Mouse (Mus musculus) kidney, adult 2 months (tissue): ENCODE data around the gene Apobec3. TPM values are rescaled to one million over a fixed set of nuclear protein-coding genes. Genes with fewer than 3 reads are reported as not detected.
"Not testable (repeated sequence)": the region's sequence is repeated elsewhere in the genome, so short reads cannot be mapped to it uniquely, and the experiment has no call there.

ENCODE experiments used
- DNase-seq: peaks from one replicate; pipeline ENCODE4 v3.0.0; 2021
- H3K27ac ChIP-seq: fragments of 200-500 bp; 2 replicates; pipeline ENCODE4 v1.5.1; 2012; ENCODE audit warnings: low read depth, low read length, control low read depth, inconsistent platforms; ENCODE audit not compliant: insufficient read depth
- H3K27me3 ChIP-seq: fragments of 200-500 bp; replicated peaks from 2 replicates; pipeline ENCODE4 v1.6.1; 2012; ENCODE audit warnings: mild to moderate bottlenecking, moderate library complexity, low read length, inconsistent platforms; ENCODE audit not compliant: control insufficient read depth, insufficient read depth
- H3K36me3 ChIP-seq: fragments of 200-500 bp; 2 replicates; pipeline ENCODE4 v1.6.1; 2012; ENCODE audit warnings: mild to moderate bottlenecking, moderate library complexity, low read length, inconsistent platforms; ENCODE audit not compliant: control insufficient read depth, insufficient read depth
- H3K4me1 ChIP-seq: fragments of 200-500 bp; 2 replicates; pipeline ENCODE4 v1.6.1; 2011; ENCODE audit warnings: low read length; ENCODE audit not compliant: control insufficient read depth, insufficient read depth
- H3K4me3 ChIP-seq: fragments of 200-500 bp; 2 replicates; pipeline ENCODE4 v1.5.1; 2011; ENCODE audit warnings: mild to moderate bottlenecking, low read depth, low read length, control low read depth; ENCODE audit not compliant: insufficient read depth
- CTCF ChIP-seq: fragments of 200-500 bp; conservative IDR thresholded peaks from 2 replicates; pipeline ENCODE4 v1.5.1; 2011; ENCODE audit warnings: low read depth, mild to moderate bottlenecking, control low read depth, low read length, moderate library complexity, mixed read lengths; ENCODE audit not compliant: insufficient read depth, insufficient read length
- POLR2A ChIP-seq: fragments of 200-500 bp; IDR thresholded peaks from one replicate; pipeline ENCODE4 v1.6.1; 2011; ENCODE audit warnings: low read depth, low read length, control low read depth
- WGBS: fragments of 180-500 bp; shearing (Covaris S2); methylation state at CpG from one replicate; pipeline ENCODE4 v1.1.7; 2018; 5-methylcytosine and 5-hydroxymethylcytosine counted together
- polyA plus RNA-seq: library from polyadenylated mRNA; depleted of rRNA; stranded (reverse); fragments of >200 nt; gene quantifications from 2 replicates; pipeline ENCODE4 v1.2.3, GENCODE M21; 2012

Apobec3 gene
- polyA plus RNA-seq, 1 experiment = 13.4 TPM

GRCm38 (mm10) chr15:79882623-79883267 lies 8.7 kb upstream of the Apobec3 start:
- 22% methylated on average over 19 of the region's 19 CpGs for WGBS
- Histone ChIP-seq H3K27ac (no peak overlapping the region), H3K27me3 (no peaks in the 10 kb centered on the region), H3K4me3 (no peak overlapping the region), H3K36me3 (no peaks in the 10 kb centered on the region), H3K4me1 (no peaks in the 10 kb centered on the region)
- no peak for DNase-seq
- TF ChIP-seq CTCF (no peak), POLR2A (no peak)

GRCm38 (mm10) chr15:79883352-79883822 lies 8.1 kb upstream of the Apobec3 start:
- Histone ChIP-seq H3K4me3 (peak overlapping the region; percentile 43), H3K27ac (peak overlapping the region; percentile 40), H3K36me3 (no peaks in the 10 kb centered on the region), H3K4me1 (no peaks in the 10 kb centered on the region), H3K27me3 (no peaks in the 10 kb centered on the region)
- WGBS = under 1% methylated on average over 30 of the region's 30 CpGs
- peak; percentile 95 for DNase-seq
- TF ChIP-seq POLR2A (no peak), CTCF (peak; percentile 58)

GRCm38 (mm10) chr15:79884820-79885219 lies 6.6 kb upstream of the Apobec3 start:
- no peak for TF ChIP-seq POLR2A
- no peak for TF ChIP-seq CTCF
- Histone ChIP-seq H3K36me3 (no peaks in the 10 kb centered on the region), H3K27ac (no peak overlapping the region), H3K4me3 (no peak overlapping the region), H3K4me1 (no peaks in the 10 kb centered on the region), H3K27me3 (no peaks in the 10 kb centered on the region)
- DNase-seq = no peak
- WGBS = 68% methylated on average over 5 of the region's 5 CpGs

DNA sequence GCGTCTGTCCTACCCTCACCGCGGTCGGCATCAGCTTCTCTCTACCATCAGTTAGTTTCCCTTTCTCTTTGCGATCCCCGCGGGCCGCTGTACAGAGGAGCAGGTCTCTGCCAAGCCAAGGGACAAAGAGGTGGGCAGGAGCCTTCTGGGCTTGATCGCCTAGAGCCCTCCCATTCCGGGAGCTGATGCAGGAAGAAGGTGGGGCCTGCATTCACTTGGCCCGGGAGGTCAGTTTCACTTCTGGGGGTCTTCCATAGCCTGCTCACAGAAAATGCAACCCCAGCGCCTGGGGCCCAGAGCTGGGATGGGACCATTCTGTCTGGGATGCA lies 718 bp downstream of the Apobec3 start:
- Histone ChIP-seq H3K27me3 (no peaks in the 10 kb centered on the region), H3K36me3 (no peaks in the 10 kb centered on the region), H3K27ac (peak overlapping the region; percentile 76), H3K4me3 (peak overlapping the region; percentile 55), H3K4me1 (no peaks in the 10 kb centered on the region; the same call in 1 of the 2 replicates)
- TF ChIP-seq CTCF (no peak), POLR2A (peak; percentile 38)
- peak; percentile 83 for DNase-seq
- 3% methylated on average over 12 of the region's 12 CpGs for WGBS

- Histone ChIP-seq H3K4me3 (peak overlapping the region; percentile 55), H3K4me1 (no peaks in the 10 kb centered on the region; the same call in 1 of the 2 replicates), H3K36me3 (no peaks in the 10 kb centered on the region), H3K27me3 (no peaks in the 10 kb centered on the region), H3K27ac (peak overlapping the region; percentile 76)
- TF ChIP-seq POLR2A (no peak), CTCF (no peak)
- WGBS = 60% methylated on average over 15 of the region's 15 CpGs
- DNase-seq = peak; percentile 36
These were observed 1.8 kb downstream of the Apobec3 start for GRCm38 (mm10) chr15:79892995-79893823.

DNA sequence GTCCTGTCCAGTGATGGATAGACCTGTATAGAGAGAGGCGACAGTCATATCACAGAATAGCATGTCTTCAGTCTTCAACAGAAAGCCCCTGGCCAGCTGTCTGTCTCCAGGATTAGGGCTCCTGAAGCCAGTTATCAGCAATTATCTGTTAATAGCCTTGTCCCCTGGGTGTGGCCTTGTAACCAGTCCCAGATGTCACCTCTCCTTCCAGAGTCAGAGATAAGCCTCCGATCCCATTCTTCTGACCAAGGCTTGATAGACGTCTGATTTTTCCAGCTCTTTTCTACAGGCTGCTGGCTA lies 2.3 kb downstream of the Apobec3 start:
- H3K36me3 ChIP-seq = no peaks in the 10 kb centered on the region
- WGBS = 62% methylated on average over 3 of the region's 3 CpGs
- no peaks in the 10 kb centered on the region for H3K27me3 ChIP-seq
- peak overlapping the region; percentile 72 for H3K27ac ChIP-seq
- DNase-seq = no peak
- TF ChIP-seq CTCF (no peak), POLR2A (no peak)
- no peaks in the 10 kb centered on the region; the same call in 1 of the 2 replicates for H3K4me1 ChIP-seq
- peak overlapping the region; percentile 18; the same call in 1 of the 2 replicates for H3K4me3 ChIP-seq

GRCm38 (mm10) chr15:79894343-79894742 lies 2.9 kb downstream of the Apobec3 start:
- no peak for DNase-seq
- WGBS = 56% methylated on average over 4 of the region's 4 CpGs
- Histone ChIP-seq H3K4me3 (no peak overlapping the region), H3K36me3 (no peaks in the 10 kb centered on the region), H3K27me3 (no peaks in the 10 kb centered on the region), H3K27ac (peak overlapping the region; percentile 77), H3K4me1 (no peaks in the 10 kb centered on the region; the same call in 1 of the 2 replicates)
- TF ChIP-seq CTCF = no peak
- TF ChIP-seq POLR2A = no peak

GRCm38 (mm10) chr15:79895221-79896079 lies 4.0 kb downstream of the Apobec3 start:
- H3K4me3 ChIP-seq, H3K27me3 ChIP-seq, H3K4me1 ChIP-seq, H3K36me3 ChIP-seq: not testable (repeated sequence)
- 62% methylated on average over 11 of the region's 23 CpGs for WGBS
- peak; percentile 65 for DNase-seq
- peak overlapping the region; percentile 77 for H3K27ac ChIP-seq
